Mouse (Mus musculus) forebrain, embryonic 16.5 days (tissue): ENCODE data around the gene Npvf. TPM values are rescaled to one million over a fixed set of nuclear protein-coding genes. Genes with fewer than 3 reads are reported as not detected.
"Not testable (repeated sequence)": the region's sequence is repeated elsewhere in the genome, so short reads cannot be mapped to it uniquely, and the experiment has no call there.

Source experiments
- ATAC-seq: fragments of 200-750 bp; cut with Nextera tagmentation; 2 replicates; pipeline ENCODE4 v1.8.0; 2017; ENCODE audit warnings: mild to moderate bottlenecking, moderate library complexity
- H3K27ac ChIP-seq: fragments of 300-500 bp; sonication (generic); 2 replicates; pipeline ENCODE4 v1.5.1; 2014; ENCODE audit warnings: low read length, control low read depth
- H3K27me3 ChIP-seq: fragments of 300-500 bp; sonication (generic); replicated peaks from 2 replicates; pipeline ENCODE4 v1.6.1; 2014; ENCODE audit warnings: low read length; ENCODE audit not compliant: control insufficient read depth, insufficient read depth
- H3K36me3 ChIP-seq: fragments of 300-500 bp; sonication (generic); 2 replicates; pipeline ENCODE4 v1.6.1; 2014; ENCODE audit not compliant: control insufficient read depth, insufficient read depth
- H3K4me1 ChIP-seq: fragments of 300-500 bp; sonication (generic); replicated peaks from 2 replicates; pipeline ENCODE4 v1.6.1; 2014; ENCODE audit warnings: low read length; ENCODE audit not compliant: control insufficient read depth, insufficient read depth
- H3K4me2 ChIP-seq: fragments of 300-500 bp; sonication (generic); 2 replicates; pipeline ENCODE4 v1.6.1; 2014; ENCODE audit warnings: mild to moderate bottlenecking, low read length, control low read depth
- H3K4me3 ChIP-seq: fragments of 300-500 bp; sonication (generic); replicated peaks from 2 replicates; pipeline ENCODE4 v1.5.1; 2014; ENCODE audit warnings: mild to moderate bottlenecking, low read length, control low read depth
- H3K9ac ChIP-seq: fragments of 300-500 bp; sonication (generic); replicated peaks from 2 replicates; pipeline ENCODE4 v1.6.1; 2014; ENCODE audit warnings: low read depth, low read length, control low read depth
- H3K9me3 ChIP-seq: fragments of 300-500 bp; sonication (generic); 2 replicates; pipeline ENCODE4 v1.6.1; 2016; ENCODE audit warnings: low read length; ENCODE audit not compliant: control insufficient read depth
- WGBS: fragments of 180-500 bp; shearing (Covaris S2); extraction: QIAGEN DNeasy Blood & Tissue Kit; methylation state at CpG from one replicate; pipeline ENCODE4 v1.1.7; 2014; 5-methylcytosine and 5-hydroxymethylcytosine counted together
- polyA plus RNA-seq: library from polyadenylated mRNA; unstranded; fragments of >200 nt; fragmentation: Nextera tagmentation; extraction: Ambion mirVana; gene quantifications from 2 replicates; pipeline ENCODE4 v1.2.1, GENCODE M21; 2015

The Npvf gene
- polyA plus RNA-seq, 1 experiment from 2014 or later, result not detected

GRCm38 (mm10) chr6:50646659-50647058 is 7.6 kb downstream of the Npvf start:
- 41% methylated on average over 3 of the region's 3 CpGs for WGBS
- no peak overlapping the region for H3K9ac ChIP-seq
- no peak overlapping the region for H3K4me2 ChIP-seq
- H3K9me3 ChIP-seq, result no peaks in the 10 kb centered on the region
- H3K4me1 ChIP-seq, result peaks cover 22% of the 10 kb centered on the region
- no peak overlapping the region for H3K27ac ChIP-seq
- no peak overlapping the region for H3K4me3 ChIP-seq
- no peaks in the 10 kb centered on the region for H3K27me3 ChIP-seq
- ATAC-seq, result no peak
- H3K36me3 ChIP-seq, result no peaks in the 10 kb centered on the region

GRCm38 (mm10) chr6:50644701-50645100 is 9.5 kb downstream of the Npvf start:
- no peak overlapping the region for H3K4me3 ChIP-seq
- H3K27me3 ChIP-seq, result no peaks in the 10 kb centered on the region
- H3K9me3 ChIP-seq, result no peaks in the 10 kb centered on the region
- H3K36me3 ChIP-seq, result no peaks in the 10 kb centered on the region
- 37% methylated on average over 3 of the region's 3 CpGs for WGBS
- H3K9ac ChIP-seq, result no peak overlapping the region
- H3K27ac ChIP-seq, result no peak overlapping the region
- peaks cover 22% of the 10 kb centered on the region for H3K4me1 ChIP-seq
- no peak overlapping the region for H3K4me2 ChIP-seq
- ATAC-seq, result no peak

- H3K4me1 ChIP-seq, result peaks cover 22% of the 10 kb centered on the region
- H3K9ac ChIP-seq, result no peak overlapping the region
- no peak overlapping the region for H3K4me3 ChIP-seq
- no peaks in the 10 kb centered on the region for H3K36me3 ChIP-seq
- no peak overlapping the region for H3K4me2 ChIP-seq
- WGBS, result 71% methylated on average over 5 of the region's 5 CpGs
- H3K27me3 ChIP-seq, result no peaks in the 10 kb centered on the region
- H3K9me3 ChIP-seq, result no peaks in the 10 kb centered on the region
- no peak overlapping the region for H3K27ac ChIP-seq
- no peak for ATAC-seq
Observed at GRCm38 (mm10) chr6:50641898-50642297, 12.3 kb downstream of the Npvf start.

DNA sequence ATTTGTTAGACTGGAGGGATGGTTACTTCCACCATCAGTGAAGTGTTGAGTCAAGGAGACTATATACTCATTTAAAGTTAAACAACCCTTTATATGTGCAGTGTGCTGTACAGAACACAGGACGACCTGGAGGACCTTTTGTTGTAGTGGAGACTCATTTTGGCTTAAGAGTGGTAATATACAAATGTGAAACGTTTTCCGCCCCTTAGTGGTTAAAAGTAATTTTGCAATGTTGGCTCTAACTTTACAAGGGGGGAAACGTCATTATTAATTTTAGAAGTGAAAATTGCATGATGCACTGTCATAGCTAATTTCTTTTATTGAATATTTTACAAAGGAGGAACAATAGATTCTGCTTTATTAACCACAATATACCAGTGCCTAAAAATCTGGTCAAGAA is 13.9 kb downstream of the Npvf start:
- Histone ChIP-seq H3K27me3 (no peaks in the 10 kb centered on the region), H3K4me1 (peaks cover 22% of the 10 kb centered on the region), H3K27ac (no peak overlapping the region), H3K9ac (no peak overlapping the region), H3K4me3 (no peak overlapping the region), H3K4me2 (no peak overlapping the region), H3K36me3 (no peaks in the 10 kb centered on the region), H3K9me3 (no peaks in the 10 kb centered on the region)
- 76% methylated on average over 4 of the region's 4 CpGs for WGBS
- no peak for ATAC-seq

DNA sequence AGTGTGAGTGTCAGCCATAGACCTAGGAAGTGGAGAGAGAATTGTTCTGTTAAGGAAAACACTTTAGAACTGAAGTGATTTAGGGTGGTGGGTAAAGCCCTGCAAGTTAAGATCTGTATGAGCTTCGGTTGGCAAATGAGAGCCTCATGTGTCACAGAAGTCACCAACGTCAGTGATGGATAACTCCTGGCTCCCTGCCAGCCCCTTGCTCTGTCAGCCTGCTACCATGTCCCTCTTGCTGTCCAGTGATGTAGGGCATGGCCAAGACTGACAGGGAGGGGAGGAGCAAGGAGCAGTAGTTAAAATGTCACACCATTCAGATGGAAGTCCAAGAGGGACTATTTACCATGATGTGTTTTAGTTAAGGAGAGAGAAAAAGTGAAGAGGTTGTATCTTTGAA is 14.6 kb downstream of the Npvf start:
- H3K9ac ChIP-seq, result no peak overlapping the region
- 70% methylated on average over 2 of the region's 2 CpGs for WGBS
- ATAC-seq, result no peak
- H3K9me3 ChIP-seq, result no peaks in the 10 kb centered on the region
- H3K27me3 ChIP-seq, result no peaks in the 10 kb centered on the region
- H3K4me1 ChIP-seq, result peaks cover 19% of the 10 kb centered on the region
- no peak overlapping the region for H3K4me3 ChIP-seq
- H3K36me3 ChIP-seq, result no peaks in the 10 kb centered on the region
- no peak overlapping the region for H3K4me2 ChIP-seq
- no peak overlapping the region for H3K27ac ChIP-seq

DNA sequence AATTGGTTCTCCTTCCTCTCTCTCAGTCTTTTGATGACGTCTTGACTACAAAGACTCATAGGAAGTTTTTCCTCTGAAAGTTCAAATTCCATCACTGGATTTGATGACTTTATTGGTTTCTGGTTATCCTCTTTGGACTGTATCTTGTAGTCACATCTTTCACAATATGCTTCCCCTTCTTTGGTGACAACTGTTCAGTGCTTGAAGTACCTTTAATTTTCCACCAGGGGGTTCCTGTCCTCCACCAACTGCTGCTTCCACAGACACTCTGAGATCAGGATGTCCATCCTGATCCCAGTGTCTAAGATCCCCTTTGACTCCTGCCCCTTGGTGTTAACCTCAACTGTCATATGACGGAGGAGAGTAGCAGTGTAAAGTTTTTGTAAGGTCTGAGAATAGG is 28.1 kb downstream of the Npvf start:
- not testable (repeated sequence) for H3K4me2 ChIP-seq, H3K27me3 ChIP-seq, ATAC-seq, H3K4me1 ChIP-seq, H3K9ac ChIP-seq, H3K4me3 ChIP-seq, H3K9me3 ChIP-seq, H3K36me3 ChIP-seq, H3K27ac ChIP-seq
- 73% methylated on average over 2 of the region's 2 CpGs for WGBS

GRCm38 (mm10) chr6:50618273-50618672 is 36.0 kb downstream of the Npvf start:
- H3K27ac ChIP-seq, H3K36me3 ChIP-seq, H3K4me3 ChIP-seq, H3K9ac ChIP-seq, H3K27me3 ChIP-seq, ATAC-seq, H3K9me3 ChIP-seq, H3K4me1 ChIP-seq, H3K4me2 ChIP-seq: not testable (repeated sequence)
- WGBS, result 90% methylated on average over 1 of the region's 1 CpGs

- peaks cover 3% of the 10 kb centered on the region for H3K4me1 ChIP-seq
- H3K9me3 ChIP-seq, result no peaks in the 10 kb centered on the region
- H3K27me3 ChIP-seq, result no peaks in the 10 kb centered on the region
- H3K36me3 ChIP-seq, result no peaks in the 10 kb centered on the region
- H3K27ac ChIP-seq, result no peak overlapping the region
- WGBS, result 39% methylated on average over 4 of the region's 4 CpGs
- ATAC-seq, result no peak
- H3K4me3 ChIP-seq, result no peak overlapping the region
- H3K9ac ChIP-seq, result no peak overlapping the region
- no peak overlapping the region for H3K4me2 ChIP-seq
Observed at GRCm38 (mm10) chr6:50601620-50602019, 52.6 kb downstream of the Npvf start.

Other genes starting within 250 kb of the Npvf start
- 5.2 and 5.3 TPM in 2 replicates for gene Osbpl3, start 198.2 kb downstream of the Npvf start, polyA plus RNA-seq
- 65.2 and 66.8 TPM in 2 replicates for gene Cycs, start 87.9 kb downstream of the Npvf start, polyA plus RNA-seq
- gene 4921507P07Rik, start 57.8 kb downstream of the Npvf start, polyA plus RNA-seq, result 1.2 and 1.3 TPM in 2 replicates